Mouse (Mus musculus) E14TG2a.4 (cell line): ENCODE data around the gene Atp8a2.

Experiments used
- H3K27me3 ChIP-seq: 2 replicates; pipeline ENCODE4 v1.6.1; 2014; ENCODE audit warnings: low read length, control low read depth; ENCODE audit not compliant: insufficient read depth
- H3K36me3 ChIP-seq: 2 replicates; pipeline ENCODE4 v1.6.1; 2014; ENCODE audit warnings: low read length, control low read depth; ENCODE audit not compliant: insufficient read depth
- H3K4me1 ChIP-seq: replicated peaks from 2 replicates; pipeline ENCODE4 v1.6.1; 2014; ENCODE audit warnings: low read depth, low read length, control low read depth
- H3K4me3 ChIP-seq: replicated peaks from 2 replicates; pipeline ENCODE4 v1.5.1; 2014; ENCODE audit warnings: mild to moderate bottlenecking, low read length
- H3K9me3 ChIP-seq: 2 replicates; pipeline ENCODE4 v1.6.1; 2014; ENCODE audit warnings: low read length, control low read depth
- CTCF ChIP-seq: conservative IDR thresholded peaks from 2 replicates; pipeline ENCODE4 v1.5.1; 2014; ENCODE audit warnings: low read length
- NANOG ChIP-seq: IDR thresholded peaks from 2 replicates; pipeline ENCODE4 v1.6.1; 2014; ENCODE audit warnings: borderline replicate concordance, low read length, mixed read lengths
- POU5F1 ChIP-seq: IDR thresholded peaks from 2 replicates; pipeline ENCODE4 v1.6.1; 2014; ENCODE audit warnings: low read length, borderline replicate concordance

Gene Atp8a2

GRCm38 (mm10) chr14:59612920-59613625, 583.9 kb downstream of the Atp8a2 start:
- no peaks in the 10 kb centered on the region for H3K27me3 ChIP-seq
- H3K4me1 ChIP-seq = peaks cover 34% of the 10 kb centered on the region
- H3K36me3 ChIP-seq = no peaks in the 10 kb centered on the region
- no peaks in the 10 kb centered on the region for H3K9me3 ChIP-seq
- no peak overlapping the region for H3K4me3 ChIP-seq
- TF ChIP-seq NANOG (no peak), POU5F1 (no peak), CTCF (peak; percentile 71)

- TF ChIP-seq NANOG (no peak), CTCF (no peak), POU5F1 (no peak)
- Histone ChIP-seq H3K4me3 (no peak overlapping the region), H3K27me3 (no peaks in the 10 kb centered on the region), H3K4me1 (peaks cover 17% of the 10 kb centered on the region; the same call in 1 of the 2 replicates), H3K36me3 (no peaks in the 10 kb centered on the region), H3K9me3 (no peaks in the 10 kb centered on the region)
These were observed 590.0 kb downstream of the Atp8a2 start for GRCm38 (mm10) chr14:59607021-59607420.

GRCm38 (mm10) chr14:59605671-59606353, 591.2 kb downstream of the Atp8a2 start:
- Histone ChIP-seq H3K4me1 (peaks cover 17% of the 10 kb centered on the region; the same call in 1 of the 2 replicates), H3K4me3 (no peak overlapping the region), H3K27me3 (no peaks in the 10 kb centered on the region), H3K36me3 (no peaks in the 10 kb centered on the region), H3K9me3 (no peaks in the 10 kb centered on the region)
- TF ChIP-seq CTCF (peak; percentile 51), POU5F1 (no peak), NANOG (no peak)

DNA sequence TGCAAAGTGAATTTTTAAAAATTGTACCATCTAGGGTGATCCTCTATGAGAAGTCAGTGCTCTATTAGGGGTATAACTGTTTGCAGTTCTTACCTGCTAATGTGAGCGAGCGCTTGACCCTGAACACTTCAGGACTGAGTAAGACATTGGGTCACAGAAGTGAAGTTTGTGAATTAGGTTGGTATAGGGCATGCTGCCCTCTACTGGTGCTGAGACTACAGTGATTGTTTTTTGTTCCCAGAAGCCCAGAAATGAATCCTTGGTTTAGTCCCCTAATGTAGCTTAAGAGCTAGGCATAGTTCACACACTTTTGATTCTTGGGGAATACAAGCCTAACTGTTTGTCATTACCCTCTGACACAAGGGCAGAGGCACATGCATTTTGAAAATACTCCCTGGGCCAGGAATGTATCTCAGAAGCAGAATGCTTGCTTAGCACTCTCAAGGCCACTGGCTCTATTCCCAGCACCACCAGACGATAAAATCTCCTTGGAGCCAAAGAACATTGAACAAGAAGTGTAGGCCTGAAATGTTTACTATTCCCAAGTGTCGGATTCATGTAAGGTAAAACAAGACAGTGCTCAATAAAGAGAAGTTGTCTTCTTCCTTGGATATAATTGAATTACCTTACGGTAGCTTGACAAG, 592.9 kb downstream of the Atp8a2 start:
- Histone ChIP-seq H3K4me1 (peaks cover 11% of the 10 kb centered on the region; the same call in 1 of the 2 replicates), H3K9me3 (no peaks in the 10 kb centered on the region), H3K27me3 (no peaks in the 10 kb centered on the region), H3K36me3 (no peaks in the 10 kb centered on the region), H3K4me3 (no peak overlapping the region)
- TF ChIP-seq CTCF = peak; percentile 56
- TF ChIP-seq POU5F1 = no peak

- H3K36me3 ChIP-seq = peaks cover 14% of the 10 kb centered on the region
- TF ChIP-seq NANOG = no peak
- no peak for TF ChIP-seq CTCF
- TF ChIP-seq POU5F1 = no peak
- peaks cover 14% of the 10 kb centered on the region for H3K4me1 ChIP-seq
- H3K4me3 ChIP-seq = peak overlapping the region; percentile 93
- H3K27me3 ChIP-seq = no peaks in the 10 kb centered on the region
- no peaks in the 10 kb centered on the region for H3K9me3 ChIP-seq
These were observed 598.7 kb downstream of the Atp8a2 start for GRCm38 (mm10) chr14:59598260-59598627.

- Histone ChIP-seq H3K4me3 (peak within 1 kb of the TSS; percentile 93), H3K27me3 (no peaks in the 10 kb centered on the region), H3K9me3 (no peaks in the 10 kb centered on the region), H3K4me1 (peaks cover 18% of the 10 kb centered on the region), H3K36me3 (peaks cover 20% of the 10 kb centered on the region)
- no peak for TF ChIP-seq POU5F1
- TF ChIP-seq NANOG = no peak
- no peak for TF ChIP-seq CTCF
These were observed 599.4 kb downstream of the Atp8a2 start, which contains the start of gene Cdadc1 for GRCm38 (mm10) chr14:59597398-59598259. Cdadc1 (minus strand) TSS chr14:59597959.

DNA sequence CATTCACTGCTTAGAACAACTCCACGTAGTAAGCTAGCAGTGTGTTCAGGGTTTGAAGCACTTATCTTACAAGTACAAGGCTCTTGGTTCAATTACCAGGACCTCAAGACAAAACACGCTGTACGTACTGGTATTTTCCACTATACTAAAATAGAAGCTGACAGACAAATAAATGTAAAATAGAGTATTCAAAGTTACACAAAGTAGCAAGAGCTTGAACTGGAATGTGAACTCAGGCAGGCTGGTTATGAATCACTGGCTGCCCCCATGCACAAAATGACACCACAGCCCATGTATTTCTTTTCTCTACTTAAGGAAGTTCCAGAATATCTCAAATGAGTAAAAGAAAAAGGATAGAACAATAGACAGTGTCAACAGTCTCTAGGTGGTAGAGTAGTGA, 602.0 kb downstream of the Atp8a2 start:
- Histone ChIP-seq H3K36me3 (peaks cover 37% of the 10 kb centered on the region), H3K4me1 (peaks cover 30% of the 10 kb centered on the region), H3K27me3 (no peaks in the 10 kb centered on the region), H3K4me3 (no peak overlapping the region), H3K9me3 (no peaks in the 10 kb centered on the region)
- TF ChIP-seq NANOG = no peak
- TF ChIP-seq CTCF = no peak
- TF ChIP-seq POU5F1 = no peak

DNA sequence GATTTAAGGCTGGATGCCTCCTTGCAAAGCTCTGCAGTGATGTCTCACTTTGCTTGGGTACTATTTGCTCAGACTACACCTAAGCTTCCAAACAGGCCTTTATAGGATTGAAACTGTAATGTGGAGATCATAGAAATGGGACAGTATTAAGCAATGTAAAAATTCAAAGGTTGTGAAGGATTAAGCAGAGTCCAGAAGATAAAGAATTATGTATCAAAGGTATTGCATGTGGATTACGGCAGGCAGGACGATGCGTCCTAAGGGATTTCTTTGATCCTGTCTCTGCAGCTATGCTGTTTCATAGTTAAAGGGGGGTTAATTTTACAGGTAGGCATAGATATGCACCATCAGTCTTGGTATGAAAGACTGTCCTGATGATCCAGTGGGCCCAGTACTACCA, 604.4 kb downstream of the Atp8a2 start:
- H3K27me3 ChIP-seq = no peaks in the 10 kb centered on the region
- TF ChIP-seq NANOG = no peak
- TF ChIP-seq CTCF = no peak
- no peak for TF ChIP-seq POU5F1

More for the DNA sequence above, 604.4 kb downstream of the Atp8a2 start:
- Histone ChIP-seq H3K4me3 (no peak overlapping the region), H3K4me1 (peaks cover 25% of the 10 kb centered on the region), H3K36me3 (peaks cover 59% of the 10 kb centered on the region), H3K9me3 (no peaks in the 10 kb centered on the region)
